Mouse (Mus musculus) inflammation-experienced regulatory T-cells, adult 6 months (primary cell): ENCODE data around the gene 1300017J02Rik. TPM values are rescaled to one million over a fixed set of nuclear protein-coding genes. Genes with fewer than 3 reads are reported as not detected.

Source experiments
- ATAC-seq: one replicate; pipeline ENCODE4 v1.8.0; 2017
- polyA plus RNA-seq, 3 experiments: library from polyadenylated mRNA; unstranded; fragments of 100-300 nt; shearing (Covaris generic); gene quantifications; one replicate each; pipeline ENCODE4 v1.2.1; 2017

1300017J02Rik gene
- polyA plus RNA-seq, 3 experiments from 2014 or later = not detected

GRCm38 (mm10) chr9:103212654-103213420, 92.0 kb downstream of the 1300017J02Rik start:
- ATAC-seq = no peak

GRCm38 (mm10) chr9:103208802-103209423, 96.0 kb downstream of the 1300017J02Rik start:
- no peak for ATAC-seq

- peak; percentile 97 for ATAC-seq
Measured at GRCm38 (mm10) chr9:103207846-103208245, 97.0 kb downstream of the 1300017J02Rik start.

GRCm38 (mm10) chr9:103205786-103206185, 99.1 kb downstream of the 1300017J02Rik start:
- no peak for ATAC-seq

- peak; percentile 100 for ATAC-seq
Measured at GRCm38 (mm10) chr9:103201561-103202260, 103.2 kb downstream of the 1300017J02Rik start, which contains the start of gene Srprb. TSS of gene Srprb (minus strand) at chr9:103202137.

Other genes starting within 250 kb of the 1300017J02Rik start
- gene Rab6b, start 193.3 kb downstream of the 1300017J02Rik start, polyA plus RNA-seq = 1 to 10 TPM in 1 of 3 experiments, under 1 TPM in 1, not detected in 1; 0.26 to 8.1 TPM
- gene Srprb, start 102.9 kb downstream of the 1300017J02Rik start, polyA plus RNA-seq = 10 to 100 TPM; 24.6 to 35.8 (median 30.2) TPM
- 1 to 10 TPM; 1.2 to 2.2 (median 1.5) TPM for gene Gm20425, start 74.8 kb downstream of the 1300017J02Rik start, polyA plus RNA-seq
- 1 to 10 TPM in 1 of 3 experiments, under 1 TPM in 2; 0.37 to 3.0 (median 0.43) TPM for gene Trf, start 74.6 kb downstream of the 1300017J02Rik start, polyA plus RNA-seq
- 10 to 100 TPM; 23.6 to 30.2 (median 29.7) TPM for gene Topbp1, start 133 bp upstream of the 1300017J02Rik start, polyA plus RNA-seq
- 100 to 1,000 TPM in 1 of 3 experiments, 10 to 100 TPM in 2; 70.3 to 256 (median 81.7) TPM for gene Cdv3, start 60.8 kb upstream of the 1300017J02Rik start, polyA plus RNA-seq
- gene Bfsp2, start 175.3 kb upstream of the 1300017J02Rik start, polyA plus RNA-seq = under 1 TPM in 1 of 3 experiments, not detected in 2; 0.88 TPM